Mouse (Mus musculus): ENCODE results near the gene Ybx2.
"Not testable (repeated sequence)": the region's sequence is repeated elsewhere in the genome, so short reads cannot be mapped to it uniquely, and the experiment has no call there.

Ybx2 gene

DNA sequence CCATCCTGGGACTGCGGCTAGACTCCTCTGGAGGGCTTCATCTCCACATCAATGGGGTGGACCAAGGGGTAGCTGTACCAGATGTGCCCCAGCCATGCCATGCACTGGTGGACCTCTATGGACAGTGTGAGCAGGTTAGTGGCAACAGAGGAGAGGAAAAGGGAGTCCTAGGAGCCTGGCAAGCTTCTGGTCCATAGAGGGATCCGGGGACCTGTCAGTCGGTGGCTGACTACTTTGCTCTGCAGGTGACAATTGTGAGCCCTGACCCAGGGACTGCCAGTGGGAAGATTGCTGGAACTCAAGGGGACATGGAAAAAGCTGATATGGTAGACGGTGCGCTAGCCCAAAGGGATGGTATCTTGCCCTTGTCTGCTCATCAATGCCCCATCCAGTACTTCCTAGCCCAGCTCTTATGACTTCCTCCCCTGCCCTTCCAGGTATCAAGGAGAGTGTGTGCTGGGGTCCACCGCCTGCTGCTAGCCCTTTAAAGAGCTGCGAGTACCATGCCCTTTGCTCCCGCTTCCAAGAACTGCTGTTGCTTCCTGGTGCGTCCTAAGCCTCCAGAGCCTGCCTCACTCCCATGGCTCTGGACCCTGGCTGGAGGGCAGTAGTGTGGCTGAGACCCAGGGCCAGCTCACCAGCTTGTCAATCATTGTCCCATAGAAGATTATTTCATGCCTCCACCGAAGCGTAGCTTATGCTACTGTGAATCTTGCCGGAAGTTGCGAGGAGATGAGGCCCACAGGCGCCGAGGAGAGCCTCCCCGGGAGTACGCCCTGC is 24.6 kb upstream of the Ybx2 start:
- ChIA-PET CTCF (interaction anchor here in 2 of 4 experiments (0.5 to 1.2 kb wide), 3 partner anchors 11 to 34 kb away, joined by 3 to 6 read pairs (median 4); partner anchors contain the start of genes 2810408A11Rik (in 1 of the 2) and Neurl4 (in 1 of the 2)), POLR2A (interaction anchor here (0.6 to 19.9 kb wide), 11 partner anchors 8 to 86 kb away, joined by 3 to 353 read pairs (median 4); partner anchors contain the start of genes 2810408A11Rik (in 3 of the 4), Neurl4 (in 3 of the 4), Eif5a (in 2 of the 4) and Acap1 (in 1 of the 4))

DNA sequence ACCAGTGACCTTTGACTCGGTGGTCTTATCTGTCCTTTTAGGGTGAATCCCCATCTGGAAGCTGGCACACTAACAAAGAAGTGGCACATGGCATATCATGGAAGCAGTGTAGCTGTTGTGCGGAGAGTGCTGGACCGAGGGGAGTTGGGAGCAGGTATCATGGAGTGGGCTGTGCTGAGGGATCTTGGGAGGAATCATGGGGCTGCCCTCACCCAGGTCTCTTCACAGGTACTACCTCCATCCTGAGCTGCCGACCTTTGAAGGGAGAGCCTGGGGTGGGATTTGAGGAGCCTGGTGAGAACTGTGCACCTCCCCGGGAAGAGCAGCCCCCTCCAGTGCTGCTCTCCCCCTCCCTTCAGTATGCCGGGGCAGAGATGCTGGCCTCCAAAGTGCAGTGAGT is 23.9 kb upstream of the Ybx2 start:
- CTCF ChIA-PET, result interaction anchor here in 1 of 4 experiments (0.5 to 0.6 kb wide), 2 partner anchors 28 to 39 kb away, joined by 4 to 8 read pairs; no protein-coding TSS in a partner anchor
- POLR2A ChIA-PET, result interaction anchor here (0.6 to 19.9 kb wide), 8 partner anchors 8 to 92 kb away, joined by 3 to 353 read pairs (median 6); partner anchors contain the start of genes 2810408A11Rik (in 3 of the 4), Neurl4 (in 3 of the 4), Eif5a (in 2 of the 4) and Gps2 (in 1 of the 4)

DNA sequence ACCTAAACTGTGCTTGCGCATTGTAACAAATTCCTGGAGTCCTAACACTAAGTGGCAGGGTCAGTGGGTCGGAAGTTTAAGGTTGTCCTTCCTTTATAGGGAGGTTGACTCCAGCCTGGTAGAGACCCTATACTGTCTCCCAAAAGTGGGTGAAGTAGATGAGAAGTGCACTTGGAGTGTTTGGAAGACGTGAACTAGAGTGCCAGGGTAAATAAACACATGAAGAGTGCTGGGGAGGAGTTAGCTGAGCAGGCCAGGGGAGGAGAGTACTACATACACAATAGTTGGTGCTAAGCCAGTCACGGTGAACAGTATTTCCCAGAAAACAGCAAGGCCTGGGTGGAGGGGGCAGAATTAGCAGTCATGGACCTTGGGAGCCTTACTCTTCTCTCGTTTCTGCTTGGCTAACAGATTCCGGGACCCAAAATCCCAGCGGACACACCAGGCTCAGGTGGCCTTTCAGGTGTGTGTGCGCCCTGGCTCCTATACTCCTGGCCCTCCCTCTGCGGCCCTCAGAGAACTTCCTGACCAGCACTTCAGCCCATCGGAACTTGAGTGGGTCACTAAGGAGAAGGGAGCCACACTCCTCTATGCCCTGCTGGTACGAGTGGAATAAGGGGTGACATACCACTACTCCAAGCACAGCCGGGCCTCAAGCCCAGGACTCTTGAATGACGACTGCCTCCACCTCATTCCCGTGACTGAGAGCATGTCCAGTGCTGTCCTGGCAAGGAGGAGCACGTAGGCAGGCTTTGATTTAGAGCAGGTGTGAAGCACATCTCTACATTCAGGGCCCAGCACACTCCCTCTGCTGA is 22.7 kb upstream of the Ybx2 start:
- POLR2A ChIA-PET, result interaction anchor here in 2 of 4 experiments (0.7 to 19.9 kb wide), 17 partner anchors 6 to 366 kb away, joined by 3 to 353 read pairs (median 4); partner anchors contain the start of genes 2810408A11Rik (in 2 of the 2), Eif5a (in 2 of the 2), Neurl4 (in 2 of the 2) and Slc2a4 (in 2 of the 2)
- CTCF ChIA-PET, result interaction anchor here in 1 of 4 experiments (0.6 kb wide), 1 partner anchor 88 kb away, joined by 3 read pairs; the partner anchor contains the start of gene Dvl2

DNA sequence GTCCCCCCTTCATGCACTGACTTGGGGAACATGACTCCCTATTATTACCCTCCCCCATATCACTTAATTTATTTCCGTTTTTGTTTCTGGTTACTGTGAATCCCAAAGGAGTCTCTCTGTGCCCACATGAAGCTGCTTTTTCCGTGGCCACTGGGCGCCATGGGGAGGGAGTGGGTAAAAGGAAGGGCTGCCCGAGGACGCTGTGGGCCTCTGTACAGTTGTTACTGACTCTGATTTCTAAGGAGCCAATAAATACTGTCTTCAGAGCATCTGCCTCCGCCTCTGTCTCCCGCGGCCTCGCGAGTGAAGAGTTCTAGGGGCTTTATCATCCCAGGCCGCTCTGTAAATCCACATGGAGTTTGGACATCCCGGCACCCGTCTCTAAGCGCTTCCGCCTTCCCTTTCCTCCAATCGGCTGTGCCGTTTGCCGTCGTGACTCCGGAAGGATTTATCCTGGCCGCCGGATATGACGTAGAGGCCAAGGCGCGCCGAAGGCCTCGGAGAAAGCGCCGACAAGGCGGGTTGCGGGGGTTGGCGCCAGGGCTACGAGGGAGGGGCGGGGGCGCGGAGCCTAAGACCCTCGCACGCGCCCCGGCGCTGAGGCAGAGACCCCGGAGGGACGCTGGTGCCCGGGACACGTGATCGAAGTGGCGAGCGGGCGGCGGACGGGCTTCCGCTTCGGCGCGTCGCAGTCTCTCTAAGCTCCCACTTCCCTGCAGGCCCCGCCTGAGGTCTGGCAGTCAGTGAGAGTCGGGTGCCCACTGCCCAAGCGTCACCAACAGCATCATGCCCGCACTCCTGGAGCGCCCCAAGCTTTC is 21.8 kb upstream of the Ybx2 start, which contains the start of gene Gps2:
Gene Gps2 (plus strand): TSS at position 335 of the 818 bp plus-strand sequence.
- CTCF ChIA-PET, result interaction anchor here in 2 of 4 experiments (0.5 to 1.5 kb wide), 4 partner anchors 21 to 367 kb away, joined by 3 to 6 read pairs (median 3); partner anchors contain the start of genes Dvl2 (in 1 of the 2) and Senp3 (in 1 of the 2)
- POLR2A ChIA-PET, result interaction anchor here (0.6 to 19.9 kb wide), 45 partner anchors 6 to 517 kb away, joined by 3 to 353 read pairs (median 4); partner anchors contain the start of genes 2810408A11Rik (in 2 of the 4), Eif5a (in 2 of the 4), Neurl4 (in 2 of the 4) and Slc2a4 (in 2 of the 4)

DNA sequence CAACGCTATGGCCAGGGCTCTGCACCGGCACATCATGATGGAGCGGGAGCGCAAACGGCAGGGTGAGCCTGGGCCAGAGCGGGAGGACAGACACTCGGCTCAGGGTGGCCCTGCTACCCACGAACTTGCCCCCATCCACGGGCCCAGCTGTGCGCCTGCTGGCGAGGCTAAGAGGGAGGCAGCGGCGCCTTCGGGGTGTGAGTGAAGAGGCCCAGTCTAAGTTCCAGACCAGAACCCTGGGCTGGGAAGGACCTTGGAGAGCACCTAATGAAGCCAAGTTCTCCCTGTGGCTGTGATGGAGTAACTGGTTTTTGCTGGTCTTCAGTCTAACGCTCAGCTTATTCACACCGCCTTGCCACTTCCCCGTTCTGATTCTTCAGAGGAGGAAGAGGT is 21.2 kb upstream of the Ybx2 start:
- CTCF ChIA-PET, result interaction anchor here in 2 of 4 experiments (0.5 to 1.5 kb wide), 3 partner anchors 20 to 366 kb away, joined by 3 to 6 read pairs (median 3); partner anchors contain the start of gene Senp3 (in 1 of the 2)

DNA sequence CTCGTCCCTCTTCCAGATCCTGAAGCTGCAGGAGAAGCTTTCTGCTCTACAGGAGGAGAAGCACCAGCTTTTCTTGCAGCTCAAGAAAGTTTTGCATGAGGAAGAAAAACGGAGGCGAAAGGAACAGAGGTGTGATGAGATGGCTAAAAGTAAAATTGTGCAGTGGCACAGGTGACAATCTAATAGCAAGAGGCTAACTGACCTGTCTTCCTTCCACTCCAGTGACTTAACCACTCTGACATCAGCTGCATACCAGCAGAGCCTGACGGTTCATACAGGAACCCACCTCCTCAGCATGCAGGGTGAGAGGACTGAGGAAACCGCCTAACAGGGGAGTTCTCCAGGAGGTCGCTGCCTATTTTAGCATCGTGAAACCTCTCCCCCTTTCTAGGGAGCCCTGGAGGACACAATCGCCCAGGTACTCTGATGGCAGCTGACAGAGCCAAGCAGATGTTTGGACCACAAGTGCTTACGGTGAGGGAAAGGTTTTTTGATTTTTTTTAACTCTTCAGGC is 20.6 kb upstream of the Ybx2 start:
- CTCF ChIA-PET, result interaction anchor here in 2 of 4 experiments (0.6 to 1.5 kb wide), 4 partner anchors 15 to 233 kb away, joined by 3 to 6 read pairs (median 4); partner anchors contain the start of gene Senp3 (in 1 of the 2)
- POLR2A ChIA-PET, result interaction anchor here (0.6 to 19.9 kb wide), 49 partner anchors 4 to 335 kb away, joined by 3 to 353 read pairs (median 4); partner anchors contain the start of genes 2810408A11Rik (in 2 of the 4), Neurl4 (in 2 of the 4), Acap1 (in 1 of the 4) and Cd68 (in 1 of the 4)

More for the DNA sequence above, 21.2 kb upstream of the Ybx2 start:
- POLR2A ChIA-PET, result interaction anchor here (0.6 to 19.9 kb wide), 50 partner anchors 5 to 518 kb away, joined by 3 to 353 read pairs (median 4); partner anchors contain the start of genes 2810408A11Rik (in 2 of the 4), Neurl4 (in 2 of the 4), Slc2a4 (in 2 of the 4) and Acadvl (in 1 of the 4)

DNA sequence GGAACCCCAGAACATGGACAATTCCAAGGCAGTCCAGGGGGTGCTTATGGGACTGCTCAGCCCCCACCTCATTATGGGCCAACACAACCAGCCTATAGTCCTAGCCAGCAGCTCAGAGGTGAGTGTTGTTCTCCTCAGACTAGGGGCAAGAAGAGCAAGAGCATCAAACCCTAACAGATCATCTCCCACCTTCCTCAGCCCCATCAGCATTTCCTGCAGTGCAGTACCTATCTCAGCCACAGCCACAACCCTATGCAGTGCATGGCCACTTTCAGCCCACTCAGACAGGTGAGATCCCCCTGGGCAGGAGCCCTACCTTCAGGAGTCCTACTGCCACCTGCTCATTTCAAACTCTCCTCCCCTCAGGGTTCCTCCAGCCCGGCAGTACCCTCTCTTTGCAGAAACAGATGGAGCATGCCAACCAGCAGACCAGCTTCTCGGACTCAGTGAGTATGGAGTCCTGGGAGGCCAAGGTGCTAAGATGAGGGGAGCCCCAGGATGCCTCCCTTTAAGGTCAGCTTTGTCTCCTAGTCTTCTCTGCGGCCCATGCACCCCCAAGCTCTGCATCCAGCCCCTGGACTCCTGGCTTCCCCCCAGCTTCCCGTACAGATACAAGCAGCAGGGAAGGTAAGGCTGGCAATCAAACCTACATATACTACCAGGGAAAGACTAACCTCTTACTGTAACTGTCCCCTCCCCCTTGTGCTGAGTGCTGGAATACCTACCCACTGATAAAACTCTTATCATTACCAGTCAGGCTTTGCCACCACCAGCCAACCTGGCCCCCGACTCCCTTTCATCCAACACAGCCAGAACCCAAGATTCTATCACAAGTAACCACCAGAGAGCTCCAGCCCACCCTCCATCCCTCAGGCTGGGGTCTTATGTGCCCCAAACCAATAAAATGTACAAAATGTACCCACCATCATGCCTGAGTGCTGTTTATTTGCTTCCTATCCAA is 19.6 kb upstream of the Ybx2 start:
- ChIA-PET CTCF (interaction anchor here in 2 of 4 experiments (0.6 to 1.5 kb wide), 4 partner anchors 16 to 196 kb away, joined by 3 to 6 read pairs (median 4); no protein-coding TSS in a partner anchor), POLR2A (interaction anchor here (0.6 to 19.9 kb wide), 34 partner anchors 3 to 376 kb away, joined by 3 to 353 read pairs (median 4); partner anchors contain the start of genes 2810408A11Rik (in 2 of the 4), Neurl4 (in 2 of the 4), Acap1 (in 1 of the 4) and Cd68 (in 1 of the 4))

DNA sequence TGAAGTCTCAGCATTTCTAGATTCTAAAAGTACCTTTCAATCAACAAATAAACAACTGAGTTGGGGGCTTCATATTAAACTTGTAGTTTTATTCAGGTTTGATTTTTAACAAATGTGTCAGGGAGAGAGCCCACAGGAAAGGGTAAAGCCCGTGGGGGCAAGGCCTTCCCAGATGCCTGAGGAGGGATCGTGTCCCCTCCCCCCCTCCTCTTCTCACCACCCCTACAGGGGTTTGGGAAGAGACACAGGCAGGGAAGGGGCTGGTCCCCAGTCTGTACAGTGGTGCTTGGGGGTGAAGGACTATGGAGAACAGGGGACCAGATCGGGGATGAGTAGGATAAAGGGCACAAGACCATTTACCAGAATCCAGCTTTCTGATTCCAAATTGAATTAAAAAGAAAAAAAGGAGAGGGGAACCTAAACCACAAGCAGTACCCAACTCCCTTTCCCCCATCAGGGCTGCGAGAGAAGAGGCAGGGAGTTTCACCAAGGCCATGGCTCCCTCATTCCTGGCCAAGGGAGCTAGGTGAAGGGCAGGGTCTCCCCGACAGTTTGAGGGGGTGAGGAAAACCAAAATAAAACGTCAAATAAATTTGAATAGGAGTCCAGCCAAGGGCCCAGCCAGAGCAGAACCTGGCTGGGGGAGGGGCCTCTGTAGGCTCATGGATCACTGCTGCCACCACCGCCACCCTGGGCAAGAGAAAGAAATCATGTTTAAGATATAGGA is 18.8 kb upstream of the Ybx2 start:
- CTCF ChIA-PET, result not testable (repeated sequence)
- POLR2A ChIA-PET, result interaction anchor here (0.6 to 19.9 kb wide), 14 partner anchors 3 to 263 kb away, joined by 3 to 353 read pairs (median 4); partner anchors contain the start of genes 2810408A11Rik (in 2 of the 4), Neurl4 (in 2 of the 4), Eif5a (in 1 of the 4) and Gabarap (in 1 of the 4)

DNA sequence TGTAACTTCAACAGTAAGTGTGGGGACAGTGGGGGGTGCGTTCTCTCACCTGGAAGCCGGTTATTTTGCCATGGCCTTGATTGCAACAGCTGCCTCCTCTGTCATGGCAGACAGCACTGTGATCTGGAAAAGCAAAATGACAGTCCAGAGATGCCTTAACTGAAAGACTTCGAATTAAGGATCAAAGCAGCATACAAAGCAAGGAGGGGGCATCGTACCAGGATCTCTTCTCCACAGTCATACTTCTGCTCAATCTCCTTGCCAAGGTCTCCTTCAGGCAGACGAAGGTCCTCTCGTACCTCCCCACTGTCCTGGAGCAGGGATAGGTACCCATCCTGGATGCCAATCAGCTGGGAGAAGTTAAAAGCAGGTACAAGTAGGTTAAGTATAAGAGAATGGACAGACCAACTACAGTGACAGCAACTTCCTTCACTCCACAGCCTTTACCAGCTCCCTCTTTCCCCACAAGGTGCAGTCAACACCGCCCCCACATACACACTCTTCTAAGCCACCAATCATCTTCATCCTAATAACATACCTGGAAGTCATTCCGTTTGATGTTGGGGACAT is 18.1 kb upstream of the Ybx2 start:
- CTCF ChIA-PET, result no interaction called here
- POLR2A ChIA-PET, result interaction anchor here in 3 of 4 experiments (0.5 to 14.2 kb wide), 7 partner anchors 11 to 608 kb away, joined by 3 to 353 read pairs (median 4); partner anchors contain the start of genes 2810408A11Rik (in 2 of the 3), Neurl4 (in 2 of the 3), Gabarap (in 1 of the 3) and Gps2 (in 1 of the 3)

DNA sequence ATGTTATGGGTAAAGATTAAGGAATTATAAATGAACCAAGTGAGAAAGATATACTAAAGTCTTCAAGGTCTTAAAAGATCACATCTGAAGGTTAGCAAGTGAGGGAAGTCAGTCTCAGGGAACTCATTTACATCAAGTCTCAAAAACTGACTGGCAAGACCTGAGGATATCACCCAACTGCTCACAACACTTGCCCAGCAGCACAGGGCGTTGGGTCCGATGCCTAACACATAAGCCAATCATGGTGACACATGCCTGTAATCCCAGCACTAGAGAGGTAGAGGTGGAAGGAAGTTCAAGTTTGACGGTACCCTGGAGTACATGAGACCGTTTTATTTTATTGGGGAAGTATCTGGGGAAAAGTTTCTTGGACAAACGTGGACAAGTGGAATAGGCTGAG is 17.5 kb upstream of the Ybx2 start:
- POLR2A ChIA-PET, result interaction anchor here in 2 of 4 experiments (0.5 to 14.2 kb wide), 6 partner anchors 11 to 607 kb away, joined by 3 to 353 read pairs (median 68); partner anchors contain the start of genes 2810408A11Rik (in 2 of the 2), Neurl4 (in 2 of the 2), Gps2 (in 1 of the 2) and Phf23 (in 1 of the 2)
- CTCF ChIA-PET, result no interaction called here

DNA sequence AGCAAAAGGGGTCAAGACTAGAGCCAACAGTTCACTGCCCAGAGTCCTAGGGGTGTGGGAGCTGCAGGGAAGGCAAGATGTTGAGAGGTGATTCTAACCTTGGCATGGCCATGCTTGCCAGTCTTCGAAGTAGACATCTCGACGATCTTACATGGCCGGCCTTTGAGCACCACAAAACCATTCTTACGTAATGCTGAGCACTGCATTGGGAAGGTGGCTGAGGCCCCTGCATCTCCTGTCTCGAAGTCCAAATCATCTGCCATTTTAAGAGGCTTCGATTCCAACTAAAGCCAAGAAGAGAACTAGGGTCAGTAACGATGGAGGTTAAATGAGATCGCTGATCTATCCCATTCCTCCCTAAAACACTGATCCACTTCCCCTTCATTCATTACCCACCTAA is 16.5 kb upstream of the Ybx2 start:
- POLR2A ChIA-PET, result interaction anchor here (0.6 to 14.2 kb wide), 44 partner anchors 8 to 339 kb away, joined by 3 to 353 read pairs (median 12); partner anchors contain the start of genes 2810408A11Rik (in 3 of the 4), Neurl4 (in 3 of the 4), Ybx2 (in 3 of the 4) and Dvl2 (in 2 of the 4)
- CTCF ChIA-PET, result interaction anchor here in 1 of 4 experiments (0.6 to 1.0 kb wide), 2 partner anchors 15 to 289 kb away, joined by 3 to 4 read pairs; no protein-coding TSS in a partner anchor

DNA sequence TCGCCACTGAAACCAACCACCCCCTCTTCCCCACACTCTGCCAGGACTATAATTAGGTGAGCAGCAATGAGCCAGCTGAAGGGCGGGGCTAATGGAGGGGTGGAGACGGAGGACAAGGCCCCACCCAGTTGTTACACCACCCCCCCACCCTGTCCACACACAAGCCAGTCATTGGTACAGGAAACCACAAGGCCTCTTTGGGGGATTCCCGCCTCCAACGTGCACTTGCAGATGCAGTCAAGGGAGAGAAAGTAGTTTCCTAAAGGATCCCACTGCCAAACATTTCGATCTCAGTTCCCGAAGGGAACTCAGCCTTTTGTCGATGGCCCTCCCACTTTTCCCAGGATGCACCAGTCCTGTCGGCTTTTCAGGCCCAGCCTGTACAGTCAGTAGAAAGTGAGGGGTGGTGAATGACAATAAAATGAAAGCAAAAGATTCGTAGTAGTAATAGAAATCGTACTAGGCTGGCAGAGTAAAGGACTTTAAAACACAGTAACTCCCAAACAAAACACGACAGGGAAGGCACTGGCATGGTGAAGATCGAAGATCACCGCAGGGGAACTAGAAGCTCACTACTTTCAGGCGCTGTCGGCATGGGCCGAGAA is 15.8 kb upstream of the Ybx2 start:
- ChIA-PET CTCF (interaction anchor here in 3 of 4 experiments (0.6 to 5.3 kb wide), 6 partner anchors 14 to 289 kb away, joined by 3 to 40 read pairs (median 6); partner anchors contain the start of genes Slc2a4 (in 2 of the 3), Tmem95 (in 1 of the 3) and Ybx2 (in 1 of the 3)), POLR2A (interaction anchor here (0.6 to 14.2 kb wide), 90 partner anchors 9 to 749 kb away, joined by 3 to 353 read pairs (median 6); partner anchors contain the start of genes Ybx2 (in 4 of the 4), 2810408A11Rik (in 3 of the 4), Neurl4 (in 3 of the 4) and Nlgn2 (in 3 of the 4))

Measured in embryonic stem cell, embryonic (primary cell).